Mouse (Mus musculus): ENCODE data around the gene E4f1. TPM values are rescaled to one million over a fixed set of nuclear protein-coding genes. Genes with fewer than 3 reads are reported as not detected.
"Not testable (repeated sequence)": the region's sequence is repeated elsewhere in the genome, so short reads cannot be mapped to it uniquely, and the experiment has no call there.

The E4f1 gene
- polyA plus RNA-seq, 1 experiment from 2014 or later = 28.8 TPM

DNA sequence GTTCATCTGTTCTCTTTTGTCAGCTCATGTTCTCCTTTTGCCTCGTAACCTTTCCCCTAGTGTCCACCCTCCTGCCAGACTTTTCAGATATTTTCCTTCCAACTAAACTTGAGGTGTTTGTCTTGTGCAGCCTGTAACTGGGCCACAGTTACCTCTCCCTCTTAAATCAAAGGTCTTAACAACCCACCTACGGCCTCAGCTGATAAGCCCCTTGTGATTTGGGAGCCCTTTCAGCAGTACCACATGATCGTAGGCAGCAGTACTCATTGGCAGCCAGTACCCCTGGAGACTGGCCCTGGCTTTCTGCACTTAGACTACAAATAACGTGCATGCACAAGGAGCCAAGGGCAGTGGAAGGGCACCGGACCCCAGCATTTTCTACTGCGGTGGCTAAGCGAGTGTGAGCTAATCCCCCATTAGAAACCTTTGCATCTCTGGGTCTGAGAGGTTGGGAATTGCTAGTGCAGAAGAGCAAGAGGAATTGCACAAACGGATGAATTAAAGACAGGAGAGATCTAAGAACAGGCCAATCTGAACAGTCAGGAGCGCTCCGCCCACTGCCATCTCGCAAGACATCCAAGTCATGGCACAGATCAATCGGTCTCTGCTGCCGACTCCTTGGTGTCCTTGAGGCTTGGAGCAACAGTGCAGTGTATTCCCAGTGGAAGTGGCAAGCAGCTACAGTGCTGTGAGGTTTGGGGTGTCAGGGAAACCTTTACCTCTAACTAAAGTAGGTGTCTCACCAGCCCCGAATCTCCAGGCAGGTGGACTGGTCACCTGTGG lies 40.7 kb downstream of the E4f1 start:
- Histone ChIP-seq H3K27ac (ENCODE audit: low read length) (peak overlapping the region; percentile 92), H3K4me1 (ENCODE audit: control insufficient read depth, insufficient read depth, low read length) (peaks cover 17% of the 10 kb centered on the region), H3K4me2 (ENCODE audit: low read depth, low read length) (peak overlapping the region; percentile 52), H3K27me3 (ENCODE audit: control insufficient read depth, insufficient read depth, low read length) (no peaks in the 10 kb centered on the region), H3K9me3 (replicated peaks; ENCODE audit: control insufficient read depth, low read length) (no peaks in the 10 kb centered on the region), H3K4me3 (ENCODE audit: low read length) (peak overlapping the region; percentile 17), H3K9ac (ENCODE audit: low read length) (peak overlapping the region; percentile 58), H3K36me3 (ENCODE audit: control insufficient read depth, insufficient read depth) (peaks cover 10% of the 10 kb centered on the region)
- 58% methylated on average over 14 of the region's 14 CpGs for WGBS
- peak; percentile 52; the same call in 1 of the 2 replicates for ATAC-seq (replicated peaks; ENCODE audit: extremely low read depth, insufficient read depth, low FRiP score)

GRCm38 (mm10) chr17:24427170-24427557 lies 42.9 kb downstream of the E4f1 start:
- H3K4me2 ChIP-seq (ENCODE audit: low read depth, low read length) = peak overlapping the region; percentile 70
- peak overlapping the region; percentile 79 for H3K4me3 ChIP-seq (ENCODE audit: low read length)
- ATAC-seq (replicated peaks; ENCODE audit: extremely low read depth, insufficient read depth, low FRiP score) = no peak
- peak overlapping the region; percentile 92 for H3K9ac ChIP-seq (ENCODE audit: low read length)
- WGBS = 7% methylated on average over 8 of the region's 8 CpGs
- H3K27ac ChIP-seq (ENCODE audit: low read length) = peak overlapping the region; percentile 97
- H3K4me1 ChIP-seq (ENCODE audit: control insufficient read depth, insufficient read depth, low read length) = peaks cover 17% of the 10 kb centered on the region
- H3K27me3 ChIP-seq (ENCODE audit: control insufficient read depth, insufficient read depth, low read length) = no peaks in the 10 kb centered on the region
- no peaks in the 10 kb centered on the region for H3K9me3 ChIP-seq (replicated peaks; ENCODE audit: control insufficient read depth, low read length)
- peaks cover 22% of the 10 kb centered on the region for H3K36me3 ChIP-seq (ENCODE audit: control insufficient read depth, insufficient read depth)

DNA sequence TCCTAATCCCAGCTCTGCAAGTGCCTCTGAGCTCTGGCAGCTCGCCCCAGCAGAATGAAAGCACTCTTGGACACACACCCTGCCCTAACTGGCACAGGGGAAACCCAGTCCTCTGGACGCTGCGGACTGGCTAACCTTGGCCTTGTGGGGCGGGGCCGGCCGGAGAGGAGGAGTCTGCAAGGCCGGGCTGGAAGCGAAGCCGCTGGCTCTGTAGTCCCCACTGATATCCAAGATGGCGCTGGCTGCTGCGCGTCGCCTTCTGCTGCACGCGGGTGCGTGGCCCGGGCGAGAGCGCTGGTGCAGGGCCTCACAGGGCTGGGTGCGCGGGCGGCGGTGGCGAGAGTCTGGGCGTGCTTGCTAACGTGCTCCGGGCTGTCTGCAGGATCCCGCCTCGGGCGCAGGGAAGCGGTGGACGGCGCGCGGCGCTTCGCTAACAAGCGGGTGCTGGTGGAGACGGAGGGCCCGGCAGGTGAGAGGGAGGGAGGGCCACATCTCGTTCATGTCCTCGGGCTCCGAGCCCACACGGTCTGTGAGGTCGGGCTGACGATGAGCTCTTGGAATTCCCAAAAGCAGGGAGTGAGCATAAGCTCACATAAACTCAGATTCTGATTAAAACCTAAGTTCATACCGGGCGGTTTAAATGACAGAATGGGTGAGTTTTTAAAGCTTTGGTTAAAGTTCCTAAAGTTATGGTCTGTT lies 43.5 kb downstream of the E4f1 start, which contains the start of gene Eci1:
Gene Eci1, plus strand, starts transcription at position 171 of the 699 bp plus-strand sequence.
- Histone ChIP-seq H3K36me3 (ENCODE audit: control insufficient read depth, insufficient read depth) (peaks cover 27% of the 10 kb centered on the region), H3K9me3 (replicated peaks; ENCODE audit: control insufficient read depth, low read length) (no peaks in the 10 kb centered on the region)
- under 1% methylated on average over 48 of the region's 48 CpGs for WGBS

GRCm38 (mm10) chr17:24425905-24426304 lies 44.2 kb downstream of the E4f1 start:
- Histone ChIP-seq H3K4me3 (ENCODE audit: low read length) (no peak overlapping the region; the same call in 1 of the 2 replicates), H3K9ac (ENCODE audit: low read length) (no peak overlapping the region), H3K36me3 (ENCODE audit: control insufficient read depth, insufficient read depth) (peaks cover 35% of the 10 kb centered on the region), H3K4me1 (ENCODE audit: control insufficient read depth, insufficient read depth, low read length) (peaks cover 17% of the 10 kb centered on the region), H3K4me2 (ENCODE audit: low read depth, low read length) (peak overlapping the region; percentile 21; the same call in 1 of the 2 replicates), H3K27me3 (ENCODE audit: control insufficient read depth, insufficient read depth, low read length) (no peaks in the 10 kb centered on the region), H3K27ac (ENCODE audit: low read length) (peak overlapping the region; percentile 64), H3K9me3 (replicated peaks; ENCODE audit: control insufficient read depth, low read length) (no peaks in the 10 kb centered on the region)
- 88% methylated on average over 7 of the region's 7 CpGs for WGBS
- ATAC-seq (replicated peaks; ENCODE audit: extremely low read depth, insufficient read depth, low FRiP score) = no peak

More for the DNA sequence above, 43.5 kb downstream of the E4f1 start, which contains the start of gene Eci1:
- Histone ChIP-seq H3K4me3 (ENCODE audit: low read length) (peak within 1 kb of the TSS; percentile 79), H3K9ac (ENCODE audit: low read length) (peak within 1 kb of the TSS; percentile 92), H3K4me1 (ENCODE audit: control insufficient read depth, insufficient read depth, low read length) (peaks cover 17% of the 10 kb centered on the region), H3K4me2 (ENCODE audit: low read depth, low read length) (peak within 1 kb of the TSS; percentile 70), H3K27ac (ENCODE audit: low read length) (peak within 1 kb of the TSS; percentile 97), H3K27me3 (ENCODE audit: control insufficient read depth, insufficient read depth, low read length) (no peaks in the 10 kb centered on the region)
- ATAC-seq (replicated peaks; ENCODE audit: extremely low read depth, insufficient read depth, low FRiP score) = peak; percentile 97

- WGBS = 95% methylated on average over 4 of the region's 8 CpGs
- peaks cover 39% of the 10 kb centered on the region for H3K36me3 ChIP-seq (ENCODE audit: control insufficient read depth, insufficient read depth)
These were observed 44.8 kb downstream of the E4f1 start for GRCm38 (mm10) chr17:24425326-24425725.

DNA sequence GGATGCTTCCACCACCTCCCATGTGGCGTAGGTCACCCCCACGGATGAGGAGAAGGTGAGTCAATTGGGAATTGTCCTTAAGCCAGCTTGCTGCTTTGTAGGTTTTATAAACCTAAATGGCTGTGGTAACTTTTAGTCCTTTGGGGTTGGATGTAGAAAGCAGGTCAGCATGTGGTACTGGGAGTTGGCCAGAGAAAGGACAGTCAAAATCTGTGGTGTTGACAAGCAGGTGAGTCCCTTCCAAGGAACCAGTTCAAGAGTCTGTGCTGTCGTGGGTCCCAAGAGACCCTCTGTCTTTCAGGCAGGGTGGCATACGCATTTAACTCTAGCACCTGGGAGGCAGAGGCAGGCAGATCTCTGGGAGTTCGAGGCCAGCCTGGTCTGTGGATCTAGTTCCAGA lies 45.6 kb downstream of the E4f1 start:
- Histone ChIP-seq H3K9me3 (replicated peaks; ENCODE audit: control insufficient read depth, low read length) (no peaks in the 10 kb centered on the region), H3K9ac (ENCODE audit: low read length) (no peak overlapping the region), H3K4me3 (ENCODE audit: low read length) (no peak overlapping the region), H3K27ac (ENCODE audit: low read length) (no peak overlapping the region), H3K4me1 (ENCODE audit: control insufficient read depth, insufficient read depth, low read length) (peaks cover 7% of the 10 kb centered on the region; the same call in 1 of the 2 replicates), H3K27me3 (ENCODE audit: control insufficient read depth, insufficient read depth, low read length) (no peaks in the 10 kb centered on the region), H3K36me3 (ENCODE audit: control insufficient read depth, insufficient read depth) (peaks cover 46% of the 10 kb centered on the region), H3K4me2 (ENCODE audit: low read depth, low read length) (no peak overlapping the region)
- 89% methylated on average over 5 of the region's 5 CpGs for WGBS
- ATAC-seq (replicated peaks; ENCODE audit: extremely low read depth, insufficient read depth, low FRiP score) = no peak

More at GRCm38 (mm10) chr17:24425326-24425725, 44.8 kb downstream of the E4f1 start:
- not testable (repeated sequence) for H3K9ac ChIP-seq (ENCODE audit: low read length); H3K27ac ChIP-seq (ENCODE audit: low read length); ATAC-seq (replicated peaks; ENCODE audit: extremely low read depth, insufficient read depth, low FRiP score); H3K9me3 ChIP-seq (replicated peaks; ENCODE audit: control insufficient read depth, low read length); H3K27me3 ChIP-seq (ENCODE audit: control insufficient read depth, insufficient read depth, low read length); H3K4me2 ChIP-seq (ENCODE audit: low read depth, low read length); H3K4me3 ChIP-seq (ENCODE audit: low read length)
- H3K4me1 ChIP-seq (ENCODE audit: control insufficient read depth, insufficient read depth, low read length) = peaks cover 15% of the 10 kb centered on the region

DNA sequence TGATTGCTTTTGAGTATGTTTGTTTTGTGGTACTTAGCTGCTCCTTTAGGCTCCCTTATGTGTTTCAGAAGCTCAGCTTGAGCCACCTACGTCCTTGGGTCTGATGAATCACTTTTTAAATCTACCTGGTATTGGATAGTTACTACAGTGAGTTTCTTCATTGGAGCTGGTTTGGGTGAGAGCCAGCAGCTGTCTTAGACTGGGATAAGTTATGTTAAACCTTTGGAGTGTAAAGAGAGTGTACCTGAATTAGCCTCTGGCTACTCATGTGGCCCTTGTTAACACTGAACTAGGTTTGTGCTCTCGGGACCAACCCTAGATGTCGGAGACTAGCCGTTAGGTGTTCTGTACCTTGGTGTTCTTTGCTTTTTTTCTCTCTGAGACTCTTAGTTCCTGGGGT lies 47.0 kb downstream of the E4f1 start:
- H3K27me3 ChIP-seq (ENCODE audit: control insufficient read depth, insufficient read depth, low read length) = no peaks in the 10 kb centered on the region
- H3K4me2 ChIP-seq (ENCODE audit: low read depth, low read length) = no peak overlapping the region
- no peak overlapping the region for H3K9ac ChIP-seq (ENCODE audit: low read length)
- ATAC-seq (replicated peaks; ENCODE audit: extremely low read depth, insufficient read depth, low FRiP score) = no peak
- no peak overlapping the region for H3K4me3 ChIP-seq (ENCODE audit: low read length)
- no peaks in the 10 kb centered on the region for H3K9me3 ChIP-seq (replicated peaks; ENCODE audit: control insufficient read depth, low read length)
- 87% methylated on average over 4 of the region's 4 CpGs for WGBS
- peaks cover 3% of the 10 kb centered on the region; the same call in 1 of the 2 replicates for H3K4me1 ChIP-seq (ENCODE audit: control insufficient read depth, insufficient read depth, low read length)
- H3K36me3 ChIP-seq (ENCODE audit: control insufficient read depth, insufficient read depth) = peaks cover 58% of the 10 kb centered on the region
- no peak overlapping the region for H3K27ac ChIP-seq (ENCODE audit: low read length)

DNA sequence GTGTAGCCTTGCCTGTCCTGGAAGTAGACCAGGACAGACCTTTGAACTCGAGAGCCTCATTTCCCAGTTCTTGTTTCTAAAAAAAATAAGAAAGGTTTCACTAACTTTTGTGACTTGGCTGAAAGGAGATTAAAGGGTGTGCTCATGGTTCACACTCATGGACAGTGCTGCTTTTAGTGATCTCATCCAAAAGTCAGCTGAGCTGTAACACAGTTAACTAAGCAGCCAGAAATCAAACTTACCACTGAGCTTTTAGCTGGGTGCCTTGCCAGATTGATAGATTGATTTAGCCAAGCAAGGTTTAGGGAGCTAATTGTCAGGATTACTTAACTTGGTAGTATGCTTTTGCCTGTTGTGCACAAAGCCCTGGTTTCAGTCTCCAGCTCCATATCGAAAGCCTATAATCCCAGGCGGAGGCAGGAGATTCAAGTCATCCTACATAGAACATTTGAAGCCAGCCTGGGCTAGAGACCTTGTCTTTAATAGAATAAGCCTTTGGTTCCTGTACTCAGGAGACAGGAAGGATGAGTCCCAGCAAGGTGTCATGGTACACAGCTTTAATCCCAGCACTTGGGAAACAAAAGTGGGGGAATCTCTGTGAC lies 54.0 kb downstream of the E4f1 start:
- H3K9me3 ChIP-seq (replicated peaks; ENCODE audit: control insufficient read depth, low read length) = no peaks in the 10 kb centered on the region
- no peak overlapping the region for H3K27ac ChIP-seq (ENCODE audit: low read length)
- peak overlapping the region; percentile 77 for H3K4me3 ChIP-seq (ENCODE audit: low read length)
- peaks cover 35% of the 10 kb centered on the region for H3K36me3 ChIP-seq (ENCODE audit: control insufficient read depth, insufficient read depth)
- H3K4me2 ChIP-seq (ENCODE audit: low read depth, low read length) = peak overlapping the region; percentile 88
- WGBS = 83% methylated on average over 3 of the region's 3 CpGs
- no peak for ATAC-seq (replicated peaks; ENCODE audit: extremely low read depth, insufficient read depth, low FRiP score)
- peaks cover 22% of the 10 kb centered on the region for H3K4me1 ChIP-seq (ENCODE audit: control insufficient read depth, insufficient read depth, low read length)
- H3K9ac ChIP-seq (ENCODE audit: low read length) = peak overlapping the region; percentile 84
- H3K27me3 ChIP-seq (ENCODE audit: control insufficient read depth, insufficient read depth, low read length) = no peaks in the 10 kb centered on the region
